Mouse (Mus musculus) erythroid progenitor cell, adult 5-6 weeks (primary cell): ENCODE results near the gene Sh2b3. TPM values are rescaled to one million over a fixed set of nuclear protein-coding genes. Genes with fewer than 3 reads are reported as not detected.

Experiments used
- ATAC-seq: replicated peaks from 2 replicates; pipeline ENCODE4 v1.8.0; 2016; ENCODE audit warnings: moderate number of reproducible peaks, mild to moderate bottlenecking, moderate TSS enrichment, inconsistent platforms; ENCODE audit not compliant: poor library complexity, low FRiP score, severe bottlenecking
- total RNA-seq, 2 experiments: library from RNA; stranded (forward) in 1 of 2; stranded (reverse) in 1 of 2; fragments of 150-400 nt in 1 of 2; fragments of 186-747, 209-891 nt in 1 of 2; gene quantifications; 2 replicates each; pipeline versions ENCODE4 v1.2.3 to v1.2.4; 2015 to 2017; ENCODE audit warnings: low replicate concordance in 2 of 2

The Sh2b3 gene
- total RNA-seq, 2 experiments from 2014 or later: 4.6 to 12.2 TPM

- ATAC-seq: no peak
Measured at GRCm38 (mm10) chr5:121810331-121811151, 26.9 kb downstream of the Sh2b3 start.

- no peak for ATAC-seq
Measured at GRCm38 (mm10) chr5:121809667-121810224, 27.7 kb downstream of the Sh2b3 start.

GRCm38 (mm10) chr5:121808202-121808601 is 29.2 kb downstream of the Sh2b3 start:
- ATAC-seq: no peak

- no peak for ATAC-seq
Measured at GRCm38 (mm10) chr5:121807186-121807585, 30.3 kb downstream of the Sh2b3 start.

GRCm38 (mm10) chr5:121798447-121798846 is 39.0 kb downstream of the Sh2b3 start:
- no peak for ATAC-seq

GRCm38 (mm10) chr5:121795800-121796199 is 41.6 kb downstream of the Sh2b3 start:
- no peak for ATAC-seq

- no peak for ATAC-seq
Measured at GRCm38 (mm10) chr5:121791026-121791425, 46.4 kb downstream of the Sh2b3 start.

GRCm38 (mm10) chr5:121783862-121784500 is 53.5 kb downstream of the Sh2b3 start:
- no peak for ATAC-seq

GRCm38 (mm10) chr5:121782467-121782866 is 55.0 kb downstream of the Sh2b3 start:
- no peak for ATAC-seq

- no peak for ATAC-seq
Measured at GRCm38 (mm10) chr5:121780180-121780579, 57.3 kb downstream of the Sh2b3 start.

- no peak for ATAC-seq
Measured at GRCm38 (mm10) chr5:121778485-121779119, 58.8 kb downstream of the Sh2b3 start.

GRCm38 (mm10) chr5:121771611-121772010 is 65.8 kb downstream of the Sh2b3 start:
- no peak for ATAC-seq

GRCm38 (mm10) chr5:121769827-121770226 is 67.6 kb downstream of the Sh2b3 start:
- no peak for ATAC-seq

GRCm38 (mm10) chr5:121767564-121767963 is 69.9 kb downstream of the Sh2b3 start:
- ATAC-seq: no peak

- no peak for ATAC-seq
Measured at GRCm38 (mm10) chr5:121766038-121766773, 71.2 kb downstream of the Sh2b3 start.

Other genes with a start within 250 kb of the Sh2b3 start
- gene Aldh2, start 243.8 kb downstream of the Sh2b3 start, total RNA-seq (2015; ENCODE audit: low replicate concordance): 38.6 and 47.4 TPM in 2 replicates
- 45.1 and 49.1 TPM in 2 replicates for gene Aldh2, start 243.8 kb downstream of the Sh2b3 start, total RNA-seq (2017; ENCODE audit: low replicate concordance)
- gene Acad12, start 218.7 kb downstream of the Sh2b3 start, total RNA-seq (2015; ENCODE audit: low replicate concordance): 0.42 and 4.0 TPM in 2 replicates
- 0.23 and 0.26 TPM in 2 replicates for gene Acad12, start 218.7 kb downstream of the Sh2b3 start, total RNA-seq (2017; ENCODE audit: low replicate concordance)
- not detected in 2 replicates for gene Acad10, start 177.1 kb downstream of the Sh2b3 start, total RNA-seq (2015; ENCODE audit: low replicate concordance)
- 0.26 and 2.1 TPM in 2 replicates for gene Acad10, start 177.1 kb downstream of the Sh2b3 start, total RNA-seq (2017; ENCODE audit: low replicate concordance)
- gene Brap, start 177.1 kb downstream of the Sh2b3 start, total RNA-seq (2015; ENCODE audit: low replicate concordance): 24.7 and 26.3 TPM in 2 replicates
- 35.5 and 64.2 TPM in 2 replicates for gene Brap, start 177.1 kb downstream of the Sh2b3 start, total RNA-seq (2017; ENCODE audit: low replicate concordance)
- 171 and 190 TPM in 2 replicates for gene Atxn2, start 126.3 kb downstream of the Sh2b3 start, total RNA-seq (2015; ENCODE audit: low replicate concordance)
- gene Atxn2, start 126.3 kb downstream of the Sh2b3 start, total RNA-seq (2017; ENCODE audit: low replicate concordance): 170 and 182 TPM in 2 replicates
- gene Pheta1, start 11.3 kb upstream of the Sh2b3 start, total RNA-seq (2015; ENCODE audit: low replicate concordance): not detected in 2 replicates
- 0.13 TPM in 1 of 2 replicates, not detected in the other for gene Pheta1, start 11.3 kb upstream of the Sh2b3 start, total RNA-seq (2017; ENCODE audit: low replicate concordance)
- gene Cux2, start 212.5 kb upstream of the Sh2b3 start, total RNA-seq (2015; ENCODE audit: low replicate concordance): not detected in 2 replicates
- gene Cux2, start 212.5 kb upstream of the Sh2b3 start, total RNA-seq (2017; ENCODE audit: low replicate concordance): not detected in 2 replicates